12 mouse cellular contexts compared by ENCODE assay signal in genomic region chr15:88836031-88836430, GRCm38 (mm10). TPM values are rescaled to one million over a fixed set of nuclear protein-coding genes. Genes with fewer than 3 reads are reported as not detected.
DNase-seq lines count a peak whose midpoint lies in the region; ATAC-seq and TF ChIP-seq lines count a peak whose summit lies in the region.
"Had no signal": no experiment of that assay in that cellular context is flagged by ENCODE, and none has a peak within 500 bp of the region (broad histone marks: within the 10 kb centered on the region; RNA-seq: fewer than 3 reads in every experiment).

No protein-coding gene starts in this region.

- no peak overlapping the region for H3K4me3 ChIP-seq in hindbrain, postnatal 0 days (ENCODE audit: low read length)
- no peak overlapping the region for H3K4me3 ChIP-seq in hindbrain, embryonic 12.5 days
- H3K4me3 ChIP-seq: hindbrain, embryonic 10.5 days; left cerebral cortex, adult 2 months had no signal

- H3K4me2 ChIP-seq in hindbrain, postnatal 0 days (ENCODE audit: low read depth, low read length) = no peak overlapping the region
- no peak overlapping the region for H3K4me2 ChIP-seq in hindbrain, embryonic 12.5 days (replicated peaks)

- H3K9ac ChIP-seq in hindbrain, postnatal 0 days (replicated peaks; ENCODE audit: low read length) = no peak overlapping the region
- H3K9ac ChIP-seq in hindbrain, embryonic 12.5 days = no peak overlapping the region

- no peaks in the 10 kb centered on the region for H3K9me3 ChIP-seq in hindbrain, postnatal 0 days (ENCODE audit: low read length)
- H3K9me3 ChIP-seq in hindbrain, embryonic 12.5 days (replicated peaks) = no peaks in the 10 kb centered on the region
- H3K9me3 ChIP-seq: hindbrain, embryonic 10.5 days had no signal

- no peak for DNase-seq in hindbrain, postnatal 0 days (ENCODE audit: low spot score)
- DNase-seq in 3T3-L1 (ENCODE audit: low read depth, low spot score) (peak; percentile 28), A20 (ENCODE audit: low read depth, low spot score) (peak; percentile 21), MN1 (ENCODE audit: low spot score) (no peak)
- peak; percentile 58 for DNase-seq in kidney, adult 9 months
- DNase-seq in layer of hippocampus, postnatal 36 days = no peak
- no peak for DNase-seq in layer of hippocampus, postnatal 14 days (ENCODE audit: low spot score in 2 of 2)
- DNase-seq: cerebellum, postnatal 14 days; thymus, postnatal 4 days had no signal

- no peaks in the 10 kb centered on the region for H3K36me3 ChIP-seq in hindbrain, postnatal 0 days (ENCODE audit: insufficient read depth, low read length)
- no peaks in the 10 kb centered on the region for H3K36me3 ChIP-seq in hindbrain, embryonic 12.5 days
- H3K36me3 ChIP-seq: hindbrain, embryonic 10.5 days had no signal

- WGBS in hindbrain, postnatal 0 days = 88% methylated on average over 6 of the region's 6 CpGs
- 77% methylated on average over 6 of the region's 6 CpGs for WGBS in hindbrain, embryonic 12.5 days

- ATAC-seq in hindbrain, postnatal 0 days = no peak
- no peak for ATAC-seq in hindbrain, embryonic 12.5 days (ENCODE audit: low FRiP score)

- H3K27me3 ChIP-seq in hindbrain, postnatal 0 days (ENCODE audit: insufficient read depth, low read length) = no peaks in the 10 kb centered on the region
- no peaks in the 10 kb centered on the region; the same call in 1 of the 2 replicates for H3K27me3 ChIP-seq in hindbrain, embryonic 12.5 days

- H3K27ac ChIP-seq in hindbrain, postnatal 0 days = no peak overlapping the region
- no peak overlapping the region for H3K27ac ChIP-seq in hindbrain, embryonic 12.5 days
- H3K27ac ChIP-seq: hindbrain, embryonic 10.5 days; left cerebral cortex, adult 2 months had no signal

- peaks cover 17% of the 10 kb centered on the region; the same call in 1 of the 2 replicates for H3K4me1 ChIP-seq in hindbrain, postnatal 0 days (ENCODE audit: insufficient read depth, low read length)
- H3K4me1 ChIP-seq in hindbrain, embryonic 12.5 days = peaks cover 31% of the 10 kb centered on the region

- peak; percentile 43 for TF ChIP-seq CTCF in hindbrain, postnatal 0 days (IDR thresholded peaks at IDR 0.05; ENCODE audit: low read depth)

RNA-seq across cellular contexts. Expression of gene Creld2, which starts 16.6 kb away (rescaled TPM):
- 15.9 and 18.9 TPM in 2 replicates for total RNA-seq in hindbrain, postnatal 0 days (2014; rRNA removed)
- 38.9 and 40.1 TPM in 2 replicates for polyA plus RNA-seq in hindbrain, postnatal 0 days (2015; fragmentation: Nextera tagmentation; extraction: Ambion mirVana)
- polyA plus RNA-seq in hindbrain, embryonic 12.5 days (2016; fragmentation: Nextera tagmentation; extraction: Ambion mirVana) = 65.2 and 74.8 TPM in 2 replicates
- total RNA-seq in layer of hippocampus, postnatal 36 days (2021) = 10 to 100 TPM; 29.3 to 41.6 TPM
- 10 to 100 TPM; 17.3 to 26.1 TPM for total RNA-seq in layer of hippocampus, postnatal 14 days (2021)

RNA-seq across cellular contexts. Expression of gene Alg12, which starts 16.9 kb away (rescaled TPM):
- total RNA-seq in hindbrain, postnatal 0 days (2014; rRNA removed) = 12.7 and 17.4 TPM in 2 replicates
- polyA plus RNA-seq in hindbrain, postnatal 0 days (2015; fragmentation: Nextera tagmentation; extraction: Ambion mirVana) = 6.3 and 7.2 TPM in 2 replicates
- 9.1 and 9.9 TPM in 2 replicates for polyA plus RNA-seq in hindbrain, embryonic 12.5 days (2016; fragmentation: Nextera tagmentation; extraction: Ambion mirVana)
- 10 to 100 TPM; 13.0 to 16.3 TPM for total RNA-seq in layer of hippocampus, postnatal 36 days (2021)
- total RNA-seq in layer of hippocampus, postnatal 14 days (2021) = 10 to 100 TPM in 1 of 2 experiments, 1 to 10 TPM in 1; 9.2 to 12.0 TPM

RNA-seq across cellular contexts. Expression of gene Pim3, which starts 26.0 kb away (rescaled TPM):
- 98.0 and 104 TPM in 2 replicates for total RNA-seq in hindbrain, postnatal 0 days (2014; rRNA removed)
- polyA plus RNA-seq in hindbrain, postnatal 0 days (2015; fragmentation: Nextera tagmentation; extraction: Ambion mirVana) = 69.8 TPM in 2 replicates
- polyA plus RNA-seq in hindbrain, embryonic 12.5 days (2016; fragmentation: Nextera tagmentation; extraction: Ambion mirVana) = 45.3 and 48.0 TPM in 2 replicates
- total RNA-seq in layer of hippocampus, postnatal 36 days (2021) = 10 to 100 TPM; 36.7 to 37.1 TPM
- 10 to 100 TPM; 40.8 to 48.4 TPM for total RNA-seq in layer of hippocampus, postnatal 14 days (2021)

Comparison
In these comparisons a context has a peak if more than half of its experiments do, and no peak if none do; other contexts are left out.
1. DNase-seq: peak in 3T3-L1 (single experiment), A20 (single experiment) and kidney, adult 9 months (single experiment); none in hindbrain, postnatal 0 days (single experiment), MN1 (single experiment), layer of hippocampus, postnatal 36 days (0 of 2) and layer of hippocampus, postnatal 14 days (0 of 2).